Mouse (Mus musculus) small intestine, adult 2 months (tissue): Measurements from ENCODE around the gene Gm9747. TPM values are rescaled to one million over a fixed set of nuclear protein-coding genes. Genes with fewer than 3 reads are reported as not detected.

Source experiments
- H3K27ac ChIP-seq: fragments of 200-500 bp; 2 replicates; pipeline ENCODE4 v1.5.1; 2012; ENCODE audit warnings: low read depth, low read length, control low read depth, inconsistent platforms; ENCODE audit not compliant: insufficient read depth
- H3K27me3 ChIP-seq: fragments of 200-500 bp; 2 replicates; pipeline ENCODE4 v1.6.1; 2012; ENCODE audit warnings: mild to moderate bottlenecking, moderate library complexity, low read length, inconsistent platforms; ENCODE audit not compliant: control insufficient read depth, insufficient read depth
- H3K36me3 ChIP-seq: fragments of 200-500 bp; 2 replicates; pipeline ENCODE4 v1.6.1; 2012; ENCODE audit warnings: mild to moderate bottlenecking, low read length, control low read depth, inconsistent platforms; ENCODE audit not compliant: control insufficient read depth, insufficient read depth
- H3K4me1 ChIP-seq: fragments of 200-500 bp; 2 replicates; pipeline ENCODE4 v1.6.1; 2012; ENCODE audit warnings: low read length, inconsistent platforms, mixed read lengths; ENCODE audit not compliant: control insufficient read depth, insufficient read depth, insufficient read length
- H3K4me3 ChIP-seq: fragments of 200-500 bp; 2 replicates; pipeline ENCODE4 v1.5.1; 2012; ENCODE audit warnings: low read depth, mild to moderate bottlenecking, control low read depth, inconsistent platforms, low read length, moderate library complexity
- CTCF ChIP-seq: fragments of 200-500 bp; IDR thresholded peaks from 2 replicates; pipeline ENCODE4 v1.5.1; 2012; ENCODE audit warnings: low read depth, mild to moderate bottlenecking, control low read depth, inconsistent platforms, low read length, moderate library complexity, mixed read lengths; ENCODE audit not compliant: insufficient replicate concordance, insufficient read length; ENCODE audit errors: extremely low read depth
- POLR2A ChIP-seq: fragments of 200-500 bp; IDR thresholded peaks from 2 replicates; pipeline ENCODE4 v1.6.1; 2012; ENCODE audit warnings: low read depth, mild to moderate bottlenecking, control low read depth, inconsistent platforms, low read length, moderate library complexity
- WGBS: fragments of 180-500 bp; shearing (Covaris S2); methylation state at CpG from one replicate; pipeline ENCODE4 v1.1.7; 2018; 5-methylcytosine and 5-hydroxymethylcytosine counted together
- polyA plus RNA-seq: library from polyadenylated mRNA; depleted of rRNA; stranded (reverse); fragments of >200 nt; gene quantifications from 2 replicates; pipeline ENCODE4 v1.2.3, GENCODE M21; 2012

Gene Gm9747
- polyA plus RNA-seq, 1 experiment, result not detected

GRCm38 (mm10) chr1:82272231-82272630 is 39.3 kb downstream of the Gm9747 start:
- Histone ChIP-seq H3K4me3 (no peak overlapping the region), H3K27ac (no peak overlapping the region), H3K36me3 (no peaks in the 10 kb centered on the region), H3K4me1 (no peaks in the 10 kb centered on the region), H3K27me3 (no peaks in the 10 kb centered on the region)
- TF ChIP-seq CTCF (no peak), POLR2A (no peak)
- 84% methylated on average over 5 of the region's 5 CpGs for WGBS

DNA sequence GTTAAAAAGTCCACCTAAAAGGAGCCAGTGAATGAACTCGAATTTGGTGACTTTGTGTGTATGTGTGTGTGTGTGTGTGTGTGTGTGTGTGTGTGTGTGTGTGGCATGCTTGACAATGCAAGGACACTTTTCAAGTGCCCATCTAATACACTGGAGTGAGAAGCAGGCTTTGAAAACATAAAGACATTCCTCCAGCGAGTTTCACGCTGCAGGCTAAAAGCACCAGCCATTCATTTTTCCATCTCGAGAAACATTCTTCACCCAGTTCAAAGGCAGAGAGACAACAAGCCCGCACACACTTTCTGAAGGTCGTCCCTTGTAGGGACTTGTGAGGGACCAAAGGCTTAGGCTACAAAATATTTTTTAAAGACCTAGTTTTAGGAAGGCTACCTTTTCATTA is 40.6 kb downstream of the Gm9747 start:
- no peak overlapping the region for H3K4me3 ChIP-seq
- H3K27me3 ChIP-seq, result no peaks in the 10 kb centered on the region
- no peaks in the 10 kb centered on the region for H3K36me3 ChIP-seq
- TF ChIP-seq POLR2A (no peak), CTCF (no peak)
- 70% methylated on average over 6 of the region's 6 CpGs for WGBS
- H3K4me1 ChIP-seq, result no peaks in the 10 kb centered on the region
- no peak overlapping the region for H3K27ac ChIP-seq

DNA sequence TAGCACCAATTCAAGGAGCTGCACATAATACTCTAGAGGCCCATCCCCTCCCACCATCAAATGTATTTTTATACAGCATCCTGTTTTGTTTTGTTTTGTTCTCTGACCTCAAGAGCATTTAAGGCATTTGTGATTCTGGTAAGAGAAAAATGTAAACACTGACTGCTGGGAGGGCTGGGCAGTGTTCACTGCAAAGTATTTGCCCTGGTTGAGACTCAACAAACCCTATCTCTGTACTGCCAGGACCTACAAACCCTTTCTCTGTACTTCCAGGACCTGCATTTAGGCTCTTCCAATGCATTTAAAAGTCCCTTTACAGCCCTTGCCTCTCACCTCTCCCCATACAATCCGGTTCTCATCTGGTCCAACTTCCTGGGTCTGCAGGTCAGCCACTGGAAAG is 41.4 kb downstream of the Gm9747 start:
- H3K27ac ChIP-seq, result no peak overlapping the region
- no peaks in the 10 kb centered on the region for H3K27me3 ChIP-seq
- no peak overlapping the region for H3K4me3 ChIP-seq
- no peaks in the 10 kb centered on the region for H3K4me1 ChIP-seq
- no peaks in the 10 kb centered on the region for H3K36me3 ChIP-seq
- TF ChIP-seq CTCF (no peak), POLR2A (no peak)
- 26% methylated on average over 1 of the region's 1 CpGs for WGBS

DNA sequence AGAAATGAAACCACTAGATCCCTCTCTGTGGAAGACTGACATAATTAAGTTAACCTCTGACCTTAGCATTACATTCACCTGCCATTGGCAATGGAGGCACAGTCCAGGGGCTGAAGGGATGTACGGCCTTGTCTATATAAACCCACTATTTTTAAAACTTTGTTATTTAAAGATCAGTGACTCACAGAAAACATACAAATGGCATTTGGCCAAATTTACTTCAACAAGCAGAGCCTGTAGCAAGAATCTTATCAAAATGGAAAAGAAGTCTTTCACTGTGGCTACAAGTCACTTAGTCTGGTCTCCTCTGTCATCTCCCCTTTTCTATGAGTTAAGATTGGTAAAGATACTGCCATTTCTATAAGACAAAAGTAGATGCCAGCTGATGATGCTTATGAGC is 46.9 kb downstream of the Gm9747 start:
- H3K4me3 ChIP-seq, result no peak overlapping the region
- no peak overlapping the region for H3K27ac ChIP-seq
- no peaks in the 10 kb centered on the region for H3K36me3 ChIP-seq
- WGBS, result 76% methylated on average over 1 of the region's 1 CpGs
- H3K27me3 ChIP-seq, result no peaks in the 10 kb centered on the region
- no peaks in the 10 kb centered on the region for H3K4me1 ChIP-seq
- TF ChIP-seq CTCF, result no peak
- TF ChIP-seq POLR2A, result no peak

GRCm38 (mm10) chr1:82281823-82282222 is 48.9 kb downstream of the Gm9747 start:
- no peak for TF ChIP-seq CTCF
- no peak for TF ChIP-seq POLR2A
- 79% methylated on average over 6 of the region's 6 CpGs for WGBS
- no peak overlapping the region for H3K27ac ChIP-seq
- no peaks in the 10 kb centered on the region for H3K27me3 ChIP-seq
- no peaks in the 10 kb centered on the region for H3K4me1 ChIP-seq
- no peaks in the 10 kb centered on the region for H3K36me3 ChIP-seq
- no peak overlapping the region for H3K4me3 ChIP-seq

DNA sequence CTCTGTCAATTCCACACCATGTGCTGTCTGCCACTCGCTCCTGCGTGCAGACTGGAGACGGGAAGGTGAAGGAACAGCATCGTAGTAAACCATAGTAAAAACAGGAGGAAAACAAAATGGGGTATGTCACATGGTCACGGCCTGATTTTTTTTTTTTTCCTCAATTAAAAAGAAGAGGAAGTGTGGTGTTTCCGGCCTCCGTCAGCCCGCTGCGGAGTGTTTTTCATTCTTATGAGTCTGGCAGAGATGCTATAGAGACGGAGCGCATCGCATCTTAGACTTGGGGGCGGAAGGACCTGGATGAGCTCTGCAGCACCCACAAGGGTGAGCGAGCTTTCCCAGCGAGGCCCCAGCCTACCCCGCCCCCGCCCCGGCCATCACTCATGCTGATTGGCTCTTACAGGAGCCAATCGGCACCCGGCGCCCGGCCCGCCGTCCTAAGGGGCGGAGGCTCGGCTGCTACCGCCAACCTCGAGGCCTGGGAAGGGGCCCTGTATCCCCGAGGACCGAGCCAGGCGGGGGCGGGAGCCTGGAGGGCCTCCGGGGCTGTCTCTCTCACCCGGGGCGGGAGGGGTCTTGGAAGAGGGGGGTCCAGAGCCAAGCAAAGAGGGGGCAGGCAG is 50.2 kb downstream of the Gm9747 start:
- Histone ChIP-seq H3K27me3 (no peaks in the 10 kb centered on the region), H3K4me1 (no peaks in the 10 kb centered on the region; the same call in 1 of the 2 replicates), H3K36me3 (no peaks in the 10 kb centered on the region), H3K4me3 (peak overlapping the region; percentile 92), H3K27ac (peak overlapping the region; percentile 61)
- TF ChIP-seq CTCF (no peak), POLR2A (no peak; the same call in 1 of the 2 replicates)
- WGBS, result 2% methylated on average over 35 of the region's 35 CpGs

- Histone ChIP-seq H3K27ac (peak overlapping the region; percentile 47; the same call in 1 of the 2 replicates), H3K4me1 (peaks cover 2% of the 10 kb centered on the region; the same call in 1 of the 2 replicates), H3K4me3 (0 out of 2 replicates have a peak overlapping the region, but pooled peaks have one; percentile 19), H3K36me3 (no peaks in the 10 kb centered on the region), H3K27me3 (no peaks in the 10 kb centered on the region)
- 78% methylated on average over 1 of the region's 1 CpGs for WGBS
- TF ChIP-seq POLR2A, result no peak
- no peak for TF ChIP-seq CTCF
Measured at GRCm38 (mm10) chr1:82283901-82284301, 51.0 kb downstream of the Gm9747 start.
